Mouse (Mus musculus): ENCODE measurements around the gene Ephb1. TPM values are rescaled to one million over a fixed set of nuclear protein-coding genes. Genes with fewer than 3 reads are reported as not detected.
A peak's percentile ranks its signal among the peaks of the same experiment; 100 is the strongest.

Ephb1 gene
- total RNA-seq, 2 experiments from 2014 or later = 10.8 to 12.7 TPM

DNA sequence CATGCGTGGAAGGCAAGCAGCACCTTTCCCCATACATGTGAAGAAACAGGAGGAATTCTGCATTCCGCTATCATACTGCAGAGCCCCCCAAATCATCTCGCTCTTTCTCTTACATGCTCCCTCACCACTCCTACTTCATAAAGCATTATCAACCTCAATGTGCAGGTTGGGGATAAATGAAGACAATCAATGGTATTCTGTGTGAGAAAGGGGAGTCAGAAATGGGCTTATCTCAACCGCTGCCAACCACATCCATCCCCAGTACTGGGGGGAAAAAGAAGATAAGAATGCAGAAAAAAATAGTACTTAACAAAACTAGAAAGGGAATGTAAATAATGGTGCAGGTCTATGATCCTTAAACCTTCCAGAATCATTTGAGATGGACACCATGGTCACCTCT is 408.7 kb downstream of the Ephb1 start:
- no peak for DNase-seq
- intact Hi-C loops (cut with DNase I) = no loop called here

DNA sequence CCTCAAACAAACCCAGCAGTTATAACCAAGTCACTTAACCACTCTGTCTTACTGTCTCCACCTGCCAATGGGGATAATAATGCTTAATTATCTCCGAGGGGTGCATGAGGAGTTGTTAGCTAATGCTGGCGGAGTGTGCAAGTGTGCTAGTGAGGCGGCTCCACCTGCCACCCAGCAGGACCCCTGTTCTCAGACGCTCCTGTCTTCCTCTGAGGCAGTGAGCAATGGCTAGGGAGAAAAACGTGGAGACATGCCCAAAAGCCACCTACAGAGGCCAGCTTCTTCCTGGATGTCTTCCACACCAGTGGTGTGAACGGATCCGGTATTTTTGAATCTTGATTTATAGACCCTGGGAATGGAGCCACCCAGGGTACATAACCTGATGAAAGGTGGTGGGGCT is 409.2 kb downstream of the Ephb1 start:
- intact Hi-C loops (cut with DNase I) = no loop called here
- DNase-seq = no peak

GRCm38 (mm10) chr9:101942058-101942669 is 412.3 kb downstream of the Ephb1 start:
- intact Hi-C loops (cut with DNase I) = no loop called here
- DNase-seq = no peak

GRCm38 (mm10) chr9:101940182-101940581 is 414.3 kb downstream of the Ephb1 start:
- intact Hi-C loops (cut with DNase I) = no loop called here

DNA sequence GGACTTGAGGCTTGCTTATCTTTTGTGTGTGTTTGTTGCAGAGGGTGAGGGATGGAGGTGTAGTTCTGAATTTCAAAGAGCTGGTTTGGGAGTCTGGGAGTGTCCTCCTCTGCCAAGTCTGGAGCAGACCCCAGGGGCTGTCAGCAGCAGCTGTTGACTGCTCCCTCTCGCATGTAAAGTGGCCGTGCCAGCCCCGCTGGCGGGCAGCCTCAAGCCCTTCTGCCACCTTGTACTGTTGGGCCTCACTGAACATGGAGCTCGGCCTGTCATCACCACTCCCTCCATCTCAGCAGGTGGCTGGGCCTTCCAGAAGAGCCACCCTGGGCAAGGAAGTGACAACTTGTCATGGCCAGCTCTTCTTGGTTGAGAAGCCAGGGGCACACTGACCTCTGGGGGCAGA is 415.5 kb downstream of the Ephb1 start:
- peak in 1 of 2 experiments; percentile 10 for DNase-seq
- intact Hi-C loops (cut with DNase I) = no loop called here

More at GRCm38 (mm10) chr9:101940182-101940581, 414.3 kb downstream of the Ephb1 start:
- DNase-seq = no peak

DNA sequence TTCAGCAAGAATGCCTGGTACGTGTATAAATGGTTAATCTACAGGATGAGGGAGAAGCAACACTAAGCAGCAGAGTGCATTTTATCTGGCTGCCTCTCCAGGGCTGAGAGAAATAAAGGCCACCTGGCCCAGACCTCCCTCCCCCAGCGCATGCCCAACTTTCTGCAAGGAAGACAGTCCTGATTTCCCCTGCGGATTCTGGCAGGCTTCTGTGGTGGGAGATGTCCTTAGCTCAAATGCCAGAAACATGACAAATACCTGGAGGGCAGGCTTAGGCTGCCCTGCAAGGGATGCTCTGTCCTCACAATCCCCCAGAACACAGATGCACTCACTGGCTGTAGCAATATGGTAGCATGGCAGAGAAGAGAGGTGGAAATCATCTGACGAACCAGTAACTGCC is 416.4 kb downstream of the Ephb1 start:
- DNase-seq = no peak
- intact Hi-C loops (cut with DNase I) = no loop called here

DNA sequence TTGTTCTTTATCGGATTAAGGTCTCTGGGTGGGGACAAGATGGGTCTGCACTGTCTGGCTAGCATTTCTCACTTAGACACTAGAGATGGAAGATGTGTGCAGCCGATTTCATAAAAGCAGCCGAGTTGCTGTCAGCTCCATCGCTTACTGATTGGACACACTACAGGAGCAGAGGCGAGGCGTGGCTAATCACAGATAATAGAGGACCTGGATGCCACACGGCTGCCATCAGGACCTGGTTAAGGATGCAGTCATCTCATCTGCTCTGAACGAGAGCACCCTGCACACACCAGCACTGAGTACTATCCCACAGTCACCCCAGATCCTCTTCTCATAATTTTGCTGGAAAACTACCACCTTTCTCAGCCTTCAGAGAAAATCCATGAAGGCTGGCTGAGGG is 419.6 kb downstream of the Ephb1 start:
- intact Hi-C loops (cut with DNase I) = no loop called here
- DNase-seq = no peak

DNA sequence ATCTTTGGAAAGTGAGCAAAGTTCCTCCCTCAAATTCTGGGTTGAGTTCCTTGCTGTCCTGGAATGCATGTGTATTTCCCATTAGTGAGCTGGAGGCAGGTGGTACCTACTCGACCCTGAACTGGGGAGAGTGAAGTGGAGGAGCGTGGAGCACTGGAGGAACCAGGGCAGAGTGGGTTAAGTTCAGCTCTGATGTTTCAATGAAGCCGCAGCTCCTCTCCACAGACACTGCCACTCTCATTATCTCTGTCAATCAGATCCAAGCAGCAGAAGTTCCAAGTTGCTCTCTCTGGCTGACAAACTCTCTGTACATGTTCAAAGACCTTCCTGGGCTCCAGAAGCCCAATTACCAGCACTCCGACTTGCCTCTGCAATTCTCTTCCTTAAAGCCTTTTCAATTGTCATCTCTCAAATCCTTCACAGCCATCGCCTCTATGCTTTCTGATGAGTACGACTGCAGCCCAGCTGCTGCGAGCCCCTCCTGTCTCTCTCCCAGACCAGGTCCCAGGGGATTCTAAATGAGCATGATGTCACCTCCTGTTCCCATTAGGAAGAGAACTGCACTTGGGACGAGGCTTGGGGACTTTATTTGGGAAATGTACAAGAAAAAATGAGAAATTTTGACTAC is 420.4 kb downstream of the Ephb1 start:
- intact Hi-C loops (cut with DNase I) = no loop called here
- DNase-seq = peak in 1 of 2 experiments; percentile 35

- no peak for DNase-seq
- intact Hi-C loops (cut with DNase I) = no loop called here
Measured at GRCm38 (mm10) chr9:101924829-101925228, 429.7 kb downstream of the Ephb1 start.

- intact Hi-C loops (cut with DNase I) = no loop called here
- peak in 1 of 2 experiments; percentile 10 for DNase-seq
Measured at GRCm38 (mm10) chr9:101922846-101923245, 431.6 kb downstream of the Ephb1 start.

- DNase-seq = no peak
- intact Hi-C loops (cut with DNase I) = no loop called here
Measured at GRCm38 (mm10) chr9:101919324-101919723, 435.2 kb downstream of the Ephb1 start.

GRCm38 (mm10) chr9:101918771-101919170 is 435.7 kb downstream of the Ephb1 start:
- no peak for DNase-seq
- intact Hi-C loops (cut with DNase I) = no loop called here

DNA sequence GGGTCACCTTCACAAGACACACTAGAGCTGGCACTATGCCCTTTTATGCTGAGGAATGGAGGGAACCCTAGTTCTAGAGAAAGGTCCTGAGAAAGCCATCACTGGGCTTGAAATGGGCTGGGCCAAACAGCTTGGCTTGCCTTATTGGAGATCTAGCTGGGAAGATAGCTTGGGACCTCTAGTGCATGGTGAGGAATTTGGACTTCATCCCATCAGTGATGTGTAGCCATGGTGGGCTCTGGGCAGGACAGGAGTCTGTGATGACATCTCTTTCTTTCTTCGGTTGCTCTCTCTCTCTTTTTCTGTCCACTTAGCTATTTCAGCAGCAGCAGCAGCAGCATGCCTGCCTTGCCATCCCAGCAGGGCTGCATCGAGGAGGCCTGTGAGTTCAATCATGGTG is 439.4 kb downstream of the Ephb1 start:
- intact Hi-C loops (cut with DNase I) = no loop called here
- no peak for DNase-seq

GRCm38 (mm10) chr9:101911176-101911866 is 443.2 kb downstream of the Ephb1 start:
- intact Hi-C loops (cut with DNase I) = no loop called here
- DNase-seq = peak in 1 of 2 experiments; percentile 46

GRCm38 (mm10) chr9:101909491-101909890 is 445.0 kb downstream of the Ephb1 start:
- no peak for DNase-seq
- intact Hi-C loops (cut with DNase I) = no loop called here

GRCm38 (mm10) chr9:101908849-101909248 is 445.6 kb downstream of the Ephb1 start:
- intact Hi-C loops (cut with DNase I) = no loop called here

DNA sequence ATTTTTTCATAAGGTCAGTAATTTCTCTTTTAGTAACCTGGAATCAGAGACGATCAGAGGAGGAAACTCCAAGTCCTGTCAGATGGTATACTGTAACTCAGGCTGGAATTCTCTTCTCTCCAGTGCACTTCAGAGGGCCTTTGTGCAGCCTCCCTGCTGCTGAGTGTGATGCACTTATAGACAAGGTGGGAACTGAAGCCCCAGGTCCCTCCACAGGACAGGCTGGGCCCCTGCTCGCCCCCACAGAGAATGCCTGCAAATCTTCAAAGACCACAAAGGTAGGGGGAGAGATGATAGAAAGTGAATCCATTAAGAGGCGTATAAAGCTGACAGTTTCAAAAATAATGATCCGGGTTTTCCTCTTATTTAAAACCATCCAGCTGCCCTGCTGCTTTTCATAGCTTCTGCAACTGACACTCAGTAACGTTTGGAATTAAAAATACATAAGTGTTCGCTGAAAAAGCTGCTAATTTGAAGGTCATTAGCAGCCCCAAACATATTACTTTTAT is 446.7 kb downstream of the Ephb1 start:
- DNase-seq = no peak

More at GRCm38 (mm10) chr9:101908849-101909248, 445.6 kb downstream of the Ephb1 start:
- DNase-seq = no peak

DNA sequence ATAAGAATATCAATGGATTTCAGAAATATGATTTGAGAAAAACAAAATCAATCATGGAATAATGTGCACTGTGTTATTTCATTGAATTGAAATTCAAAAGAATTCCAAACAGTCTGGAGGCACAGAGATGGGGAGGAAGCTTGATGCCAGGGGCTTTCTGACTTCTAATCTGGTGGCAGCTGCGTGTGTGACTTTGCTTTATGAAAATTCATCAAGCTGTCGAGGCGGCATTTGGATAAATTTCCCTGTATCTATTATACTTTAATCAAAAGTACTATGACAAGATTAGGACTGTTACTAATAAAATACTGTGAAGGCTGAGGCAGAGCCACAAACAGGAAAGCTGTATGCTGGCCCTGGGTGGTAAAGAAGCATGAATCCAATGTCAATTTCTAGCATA is 451.1 kb downstream of the Ephb1 start:
- no peak for DNase-seq
- intact Hi-C loops (cut with DNase I) = no loop called here

More for the DNA sequence above, 446.7 kb downstream of the Ephb1 start:
- intact Hi-C loops (cut with DNase I) = no loop called here

- intact Hi-C loops (cut with DNase I) = no loop called here
- no peak for DNase-seq
Measured at GRCm38 (mm10) chr9:101897851-101898250, 456.6 kb downstream of the Ephb1 start.

DNA sequence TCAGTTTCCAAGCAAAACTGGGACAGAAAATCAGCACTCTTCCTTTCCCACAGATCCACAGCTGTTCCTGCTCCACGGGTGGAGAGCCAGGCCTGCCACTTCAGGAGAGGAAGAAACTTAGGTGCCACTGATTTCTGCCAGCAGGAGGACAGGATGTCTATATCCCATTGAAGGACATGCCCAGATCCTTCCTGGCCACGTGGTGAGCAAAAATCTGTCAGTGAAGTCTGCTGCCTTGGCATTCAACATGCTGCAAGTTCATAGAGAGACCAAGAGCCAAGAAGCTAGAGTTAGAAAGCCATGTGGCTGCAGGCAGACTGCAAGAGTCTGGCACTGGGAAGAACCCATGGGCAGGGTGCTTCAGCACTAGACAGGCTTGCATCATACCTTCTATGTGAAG is 471.2 kb downstream of the Ephb1 start:
- intact Hi-C loops (cut with DNase I) = no loop called here
- no peak for DNase-seq

Measured in heart, postnatal 14 days (tissue).